Mouse (Mus musculus) retina, postnatal 7 days (tissue): ENCODE measurements at regions not wholly inside any gene's neighbourhood (a gene's known extent, or its start where the extent isn't known, plus 50 kb on each side); places are given as distances from the start of the nearest gene placed in this dataset.
"Not testable (repeated sequence)": the region's sequence is repeated elsewhere in the genome, so short reads cannot be mapped to it uniquely, and the experiment has no call there.

Experiments
- DNase-seq: peaks from one replicate; pipeline ENCODE4 v3.0.0-alpha.2; 2012; ENCODE audit warnings: low read depth, low spot score

- DNase-seq, result no peak
These were observed 92.3 kb upstream of the Mdm1 start for GRCm38 (mm10) chr10:118049330-118049729.

GRCm38 (mm10) chr10:118050152-118050641, 91.4 kb upstream of the Mdm1 start:
- DNase-seq, result no peak

DNA sequence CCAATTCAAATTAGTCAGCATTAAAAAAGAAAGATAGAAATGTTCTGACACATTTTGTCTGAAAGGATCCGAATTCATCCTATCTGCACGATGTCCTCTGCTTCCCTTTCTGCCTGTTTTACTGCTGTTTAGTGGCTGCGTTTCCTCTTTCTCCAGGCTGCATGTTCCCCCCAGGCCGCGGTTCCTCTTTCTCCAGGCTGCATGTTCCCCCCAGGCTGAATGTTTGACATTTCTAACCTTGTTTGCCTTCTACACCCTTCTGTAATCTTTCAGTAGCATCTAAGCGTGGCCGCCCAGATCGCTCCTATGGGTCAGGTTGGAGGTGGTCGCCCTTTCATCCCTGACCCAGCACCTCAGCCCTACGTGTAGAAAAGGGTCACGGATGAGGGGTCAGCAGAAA, 89.6 kb upstream of the Mdm1 start:
- no peak for DNase-seq

DNA sequence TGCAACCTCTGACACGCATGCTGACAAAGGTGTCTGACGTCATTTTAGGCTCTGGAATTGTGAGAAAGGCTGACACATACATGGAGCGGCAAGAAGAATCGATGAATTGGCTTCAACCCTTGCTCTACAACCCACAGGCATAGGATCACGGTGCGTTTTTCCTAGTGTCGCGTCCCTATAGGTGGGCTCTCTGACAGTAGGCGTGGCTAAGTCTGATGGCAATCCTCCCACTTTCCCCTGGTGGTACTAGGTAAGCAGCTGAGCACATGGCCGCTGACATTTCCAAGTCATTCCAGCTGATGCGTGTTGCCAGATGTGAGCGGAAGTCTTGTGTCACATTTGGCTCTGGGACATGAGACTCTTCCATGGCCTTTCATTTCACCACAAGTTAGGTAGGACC, 89.1 kb upstream of the Mdm1 start:
- DNase-seq, result no peak

DNA sequence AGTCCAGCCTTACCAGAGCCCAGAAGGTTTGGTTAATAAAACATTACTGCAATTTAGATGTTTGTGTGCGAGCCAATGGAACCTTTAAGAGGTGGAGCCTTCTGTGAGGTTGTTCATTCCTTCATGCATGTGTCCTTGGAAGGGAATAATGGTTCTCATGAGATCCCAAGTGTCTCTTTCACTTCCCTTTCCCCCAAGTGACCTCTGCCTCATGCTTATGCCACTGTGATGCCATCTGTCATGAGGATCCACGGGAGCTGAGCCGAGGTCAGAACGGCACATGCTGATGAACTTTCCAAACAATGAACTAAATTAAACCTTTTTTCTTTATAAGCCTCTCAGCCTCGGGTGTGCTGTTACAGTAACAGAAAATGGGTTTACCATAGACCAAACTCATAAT, 88.6 kb upstream of the Mdm1 start:
- DNase-seq, result no peak

GRCm38 (mm10) chr10:118056789-118057271, 84.8 kb upstream of the Mdm1 start:
- no peak for DNase-seq

- no peak for DNase-seq
These were observed 84.1 kb upstream of the Mdm1 start for GRCm38 (mm10) chr10:118057516-118057915.

GRCm38 (mm10) chr10:118064816-118065216, 76.8 kb upstream of the Mdm1 start:
- no peak for DNase-seq

- DNase-seq, result not testable (repeated sequence)
These were observed 65.3 kb upstream of the Mdm1 start for GRCm38 (mm10) chr10:118076341-118076740.

DNA sequence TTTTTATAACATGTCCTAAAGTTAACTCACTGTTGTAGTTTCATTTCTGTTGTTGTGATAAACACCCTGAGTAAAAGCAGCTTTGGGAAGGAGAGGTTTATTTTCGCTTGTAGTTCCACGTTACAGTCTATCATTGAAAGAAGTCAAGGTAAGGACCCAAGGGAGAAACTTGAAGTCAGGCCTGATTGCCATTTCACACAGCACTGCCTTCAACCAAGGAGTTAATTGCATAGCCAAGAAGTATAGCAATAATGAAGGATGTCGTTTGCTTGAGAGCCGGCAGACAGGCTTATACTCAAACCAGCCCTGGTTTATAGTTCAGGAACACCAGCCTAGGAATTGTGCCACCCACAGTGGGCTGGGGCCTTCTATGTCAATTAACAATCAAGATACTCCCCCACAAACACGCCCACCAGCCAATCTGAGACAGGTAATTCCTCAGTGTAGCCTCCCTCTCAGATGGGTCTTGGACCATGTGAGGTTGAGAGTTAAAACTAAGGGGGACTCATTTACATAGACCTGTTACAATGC, 59.9 kb upstream of the Mdm1 start:
- DNase-seq, result no peak

- no peak for DNase-seq
These were observed 58.4 kb upstream of the Mdm1 start for GRCm38 (mm10) chr10:118083035-118083720.

DNA sequence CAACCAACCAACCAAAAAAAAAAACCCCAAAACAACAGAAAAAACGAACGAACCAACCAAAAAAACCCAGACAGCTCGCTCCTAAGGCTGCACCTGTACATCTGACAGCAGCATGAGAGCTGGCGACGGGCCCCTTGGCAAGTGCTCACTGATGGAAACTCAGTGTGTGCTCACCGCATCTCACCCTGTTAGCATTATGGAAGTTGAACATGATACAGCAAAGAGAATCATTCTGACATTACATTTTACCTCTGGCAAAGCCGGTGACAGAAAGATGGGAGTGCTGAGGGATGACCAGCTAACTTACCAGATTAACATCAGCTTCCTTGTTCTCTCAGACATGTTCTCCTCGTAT, 57.9 kb upstream of the Mdm1 start:
- no peak for DNase-seq

DNA sequence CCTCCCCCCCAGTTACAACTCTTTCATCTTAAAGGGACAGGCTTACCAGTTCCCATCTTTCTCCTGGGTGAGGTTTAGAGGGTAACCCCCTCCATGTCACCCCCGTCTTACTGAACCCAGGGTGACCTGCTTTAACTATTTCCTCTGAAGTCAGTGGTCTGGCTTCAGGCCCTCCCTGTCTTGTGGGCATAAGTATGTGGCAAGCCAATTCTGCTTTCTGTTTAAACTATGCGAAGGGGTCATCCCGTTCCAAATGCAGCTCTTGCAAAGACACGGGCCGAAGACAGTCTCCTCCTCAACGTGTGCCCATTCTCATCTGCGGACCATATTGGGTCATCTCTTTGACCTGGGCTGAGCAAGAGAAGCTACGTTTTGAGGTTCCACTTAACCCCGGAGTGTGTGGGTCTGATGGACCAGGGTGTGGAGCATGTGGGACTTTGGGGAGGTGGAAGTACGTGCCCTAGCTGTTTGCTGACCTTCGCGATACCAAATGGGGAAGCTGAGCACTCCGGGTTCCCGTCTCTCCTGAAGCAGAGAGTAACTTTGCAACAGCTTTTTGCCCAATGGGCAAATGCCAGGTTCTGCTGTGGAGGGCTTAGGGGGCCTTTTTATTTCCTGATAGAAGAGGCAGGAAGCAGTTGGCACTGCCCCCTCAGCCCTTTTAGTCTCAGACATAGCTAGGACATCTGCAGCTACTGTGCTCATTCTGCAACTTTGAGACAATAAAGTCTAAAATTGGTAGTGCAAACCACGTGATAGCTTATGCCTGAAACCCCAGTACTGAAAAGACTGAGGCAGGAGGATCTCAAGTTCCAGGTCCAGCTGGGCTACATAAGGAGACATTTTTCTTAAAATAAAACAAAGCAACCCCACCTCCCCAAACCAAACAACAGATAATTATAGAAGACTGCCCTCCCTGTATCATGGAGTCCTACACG, 56.3 kb upstream of the Mdm1 start:
- no peak for DNase-seq

DNA sequence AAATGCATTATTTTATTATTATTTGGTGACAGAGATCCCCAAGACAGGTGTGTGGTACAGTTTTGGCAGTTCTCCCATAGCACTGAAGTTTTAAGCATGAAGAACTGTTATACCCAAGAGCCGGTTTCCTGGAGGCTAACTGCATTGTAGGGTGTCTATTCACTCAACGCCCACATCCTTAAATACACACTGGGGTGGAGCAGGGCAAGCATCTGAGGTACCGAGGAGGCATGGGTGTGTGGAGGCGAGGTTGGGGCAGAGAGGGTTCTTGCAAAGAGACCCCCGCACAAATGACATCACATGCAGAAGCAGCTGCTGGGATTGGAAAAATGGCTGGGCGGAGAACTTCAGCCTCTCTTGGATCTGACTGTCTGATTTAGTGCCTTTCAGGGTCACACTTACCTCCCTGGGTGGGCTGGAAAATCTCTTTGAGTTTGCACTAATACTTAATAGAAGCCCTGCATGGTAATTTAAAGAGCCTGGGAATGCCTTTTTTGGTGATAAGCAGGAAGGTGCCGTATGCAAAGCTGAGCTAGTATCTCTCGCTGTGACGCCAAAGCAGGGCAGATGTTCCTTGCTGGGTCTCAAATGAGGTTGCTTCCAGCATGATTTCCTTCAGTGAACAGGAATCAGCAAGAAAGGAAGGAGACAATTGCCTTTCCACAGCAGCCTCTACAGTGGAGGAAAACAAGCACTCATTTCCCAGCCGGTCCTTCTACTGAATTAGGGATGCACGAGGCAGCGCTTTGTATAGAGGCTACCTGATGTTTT, 53.9 kb upstream of the Mdm1 start:
- no peak for DNase-seq

DNA sequence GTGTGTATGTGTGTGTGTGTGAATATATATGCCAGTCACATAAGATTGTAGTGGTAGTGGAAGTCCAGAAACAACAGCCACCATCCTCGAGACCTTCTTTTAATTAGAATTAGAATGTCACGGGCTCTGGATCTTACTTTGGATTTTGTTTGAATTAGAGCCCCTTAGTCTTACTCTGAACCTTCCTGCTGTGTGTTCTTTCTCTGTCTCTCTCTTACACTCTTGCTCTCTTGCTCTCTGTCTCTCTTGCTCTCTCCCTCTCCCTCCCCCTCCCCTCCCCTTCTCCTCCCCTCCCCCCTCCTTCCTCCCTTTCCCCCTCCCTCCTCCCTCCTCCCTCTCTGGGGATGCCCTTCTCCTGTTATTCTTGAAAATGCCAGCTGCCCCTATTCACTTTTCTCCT, 53.1 kb upstream of the Mdm1 start:
- DNase-seq, result no peak

GRCm38 (mm10) chr10:118089879-118090278, 51.7 kb upstream of the Mdm1 start:
- no peak for DNase-seq

DNA sequence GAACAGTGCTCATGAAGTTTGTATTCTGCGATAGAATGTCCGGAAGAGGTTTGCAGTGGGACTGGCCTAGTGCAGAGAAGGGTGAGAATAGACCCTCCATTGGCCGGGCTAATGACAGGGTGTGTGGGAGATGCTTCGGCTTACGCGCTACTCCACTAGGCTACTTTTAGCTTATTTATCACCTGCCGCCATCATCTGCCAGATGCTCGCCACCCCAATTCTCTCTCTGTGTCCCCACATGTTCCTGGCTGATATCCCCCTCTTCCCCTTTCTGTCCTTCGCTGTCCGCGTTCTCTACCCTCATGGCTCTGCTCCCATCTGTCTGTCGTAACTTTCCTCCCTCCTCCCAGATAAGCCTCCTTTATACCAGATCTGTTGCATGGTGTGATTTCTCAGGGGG, 50.1 kb upstream of the Mdm1 start:
- DNase-seq, result no peak
